Mouse (Mus musculus) lung, postnatal 10 days (tissue): Measurements from ENCODE around the gene Il6st.

ENCODE experiments used
- DNase-seq: peaks from one replicate; pipeline ENCODE4 v3.0.0; 2021

Il6st gene

DNA sequence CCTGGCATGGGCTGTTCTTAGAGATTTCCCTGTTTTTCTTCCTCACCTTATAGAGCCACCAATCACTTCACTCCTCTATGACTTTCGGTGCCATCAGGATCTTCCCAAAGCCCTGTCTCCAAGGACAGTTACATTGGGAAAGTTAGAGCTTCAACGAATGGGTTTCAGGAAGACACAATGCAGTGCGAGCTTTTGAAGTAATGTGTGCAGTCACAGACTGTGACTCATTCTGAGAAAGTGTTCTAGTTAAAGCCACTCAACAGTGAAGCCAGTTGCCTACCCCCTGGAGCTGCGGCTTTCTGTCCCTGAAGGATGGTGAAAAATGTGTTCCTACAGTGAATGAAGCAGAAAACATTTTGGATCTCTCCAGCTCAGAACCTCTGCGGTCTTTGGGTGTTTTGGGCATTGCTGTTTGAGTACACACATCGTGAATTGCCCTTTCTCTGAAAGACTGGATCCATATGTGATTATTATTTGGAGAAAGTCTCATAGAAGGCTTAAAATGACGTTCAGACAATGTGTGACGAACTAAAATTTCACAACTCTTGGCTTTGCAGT is 16.7 kb upstream of the Il6st start:
- DNase-seq: no peak

DNA sequence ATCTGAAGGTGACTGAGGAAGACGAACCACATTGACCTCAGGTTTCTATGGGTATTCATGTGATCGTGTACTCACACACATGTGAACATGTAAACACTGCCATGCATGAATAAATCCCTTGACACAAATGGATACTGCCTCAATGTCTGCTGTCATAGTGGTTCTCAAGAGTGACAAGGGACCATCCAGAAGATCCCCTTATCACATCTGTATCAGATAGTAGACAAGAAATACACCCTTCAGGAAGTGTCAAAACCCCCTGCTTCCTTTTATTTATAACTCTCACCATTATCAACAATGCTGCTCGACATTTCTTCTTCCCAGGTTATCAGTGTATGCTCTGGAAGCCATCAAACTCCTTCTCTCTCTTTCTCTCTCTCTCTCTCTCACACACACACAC is 13.7 kb upstream of the Il6st start:
- no peak for DNase-seq

DNA sequence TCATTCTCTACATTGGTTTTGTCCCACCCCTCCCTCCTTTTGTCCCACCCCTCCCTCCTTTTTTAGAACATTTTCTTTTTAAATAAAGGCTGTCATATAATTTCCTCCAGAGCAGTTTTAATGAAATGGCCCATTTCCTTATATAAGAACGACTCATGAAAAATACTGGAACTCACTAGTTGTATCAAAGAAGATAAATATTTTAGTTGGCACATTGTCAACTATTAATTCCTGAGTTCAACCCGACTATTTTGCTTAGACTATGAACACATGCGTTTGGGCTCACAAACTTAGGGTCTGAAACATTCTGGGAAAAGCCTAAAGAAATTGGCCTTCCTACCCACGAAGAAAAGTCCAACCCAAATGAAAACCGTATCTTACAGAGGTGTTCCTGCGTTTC is 6.5 kb upstream of the Il6st start:
- DNase-seq: no peak

DNA sequence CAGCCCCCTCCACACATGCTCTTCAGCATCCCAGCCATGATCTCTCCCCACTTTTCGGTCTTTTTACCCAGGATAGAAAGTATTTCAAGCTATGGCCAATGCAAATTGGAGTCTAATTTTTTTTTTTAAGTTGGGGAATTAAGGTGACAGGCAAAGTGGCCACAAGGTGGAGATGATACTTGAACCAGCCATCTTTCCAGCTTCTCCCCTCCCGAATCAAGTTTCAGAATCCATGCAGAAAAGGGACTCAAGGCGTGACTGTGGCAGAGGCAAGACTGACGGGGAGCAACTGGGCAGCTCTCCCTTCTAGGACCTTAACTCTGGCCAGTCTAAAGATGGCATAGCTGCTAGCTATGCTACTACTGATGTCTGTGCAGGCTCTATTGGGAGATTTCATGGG is 5.9 kb upstream of the Il6st start:
- no peak for DNase-seq

DNA sequence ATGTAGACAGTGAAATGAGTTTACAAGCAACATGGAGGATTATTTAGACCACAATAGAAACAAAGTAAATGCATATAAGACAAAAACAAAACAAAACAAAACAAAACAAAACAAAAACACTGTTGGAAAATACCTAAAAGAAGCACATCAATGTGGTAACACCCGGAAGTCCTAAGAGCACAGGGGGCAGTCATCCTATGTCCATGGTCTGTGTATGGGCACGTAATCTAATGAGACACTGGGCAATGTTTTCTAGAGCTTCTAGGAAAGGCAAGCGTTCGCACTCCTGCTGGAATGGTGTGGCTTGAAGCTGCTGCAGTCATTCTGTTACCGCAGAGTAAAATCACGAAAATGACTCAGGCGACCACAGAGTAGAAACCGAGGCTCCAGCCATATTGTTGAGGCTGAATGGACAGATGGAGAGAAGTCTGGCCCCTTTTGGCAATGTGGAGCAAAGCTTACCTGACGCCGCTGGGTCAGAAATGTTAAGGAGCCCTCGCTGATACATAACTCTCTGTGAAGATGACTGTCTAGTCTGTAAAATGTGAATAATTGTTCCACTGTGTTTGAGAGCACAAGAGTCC is 5.3 kb upstream of the Il6st start:
- DNase-seq: no peak

DNA sequence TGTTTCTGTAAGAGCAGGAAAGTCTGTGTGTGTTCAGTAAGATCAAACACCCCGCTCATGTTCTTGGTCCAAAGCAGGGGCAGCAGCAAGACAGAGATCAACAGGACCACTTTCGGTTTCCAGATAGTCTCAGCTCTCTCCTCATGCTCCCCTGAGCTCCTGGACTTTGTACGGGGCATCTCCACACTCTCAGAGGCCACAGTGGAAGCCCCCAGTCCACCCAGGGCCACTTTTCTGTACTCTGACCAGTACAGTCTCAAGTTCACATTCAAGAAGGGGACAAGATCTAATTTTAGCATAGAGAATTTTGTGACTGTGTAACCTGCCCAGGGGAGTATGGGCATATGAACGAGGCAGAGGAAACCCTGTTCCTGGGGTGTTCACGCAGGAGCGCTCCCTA is 3.9 kb upstream of the Il6st start:
- DNase-seq: no peak

DNA sequence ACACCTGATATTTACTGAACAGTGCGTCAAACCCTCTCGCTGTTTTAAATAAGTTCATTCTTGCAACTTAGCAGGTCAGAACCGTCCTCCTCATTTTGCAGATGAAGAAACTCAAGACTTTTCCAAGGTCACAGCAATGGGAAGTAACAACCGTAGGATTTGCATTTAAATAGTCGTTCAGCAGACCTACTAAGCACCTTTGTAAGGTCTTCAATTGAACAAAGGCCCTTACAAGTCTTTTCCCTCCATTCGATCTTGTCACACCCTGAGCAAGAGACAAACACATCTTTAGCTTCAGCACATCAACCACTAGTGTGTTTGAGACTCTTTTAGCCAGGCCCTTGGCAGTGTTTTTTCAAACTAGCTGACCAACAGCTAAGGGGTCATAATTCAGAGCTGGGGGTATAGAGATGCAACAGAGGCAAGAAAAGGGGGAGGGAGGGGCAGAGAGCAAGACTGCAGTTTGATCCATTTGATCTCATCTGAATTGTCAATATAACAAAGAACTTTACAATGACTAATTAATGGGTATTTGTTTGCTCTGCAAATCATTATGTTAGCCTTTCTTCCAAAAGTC is 1.4 kb upstream of the Il6st start:
- no peak for DNase-seq

DNA sequence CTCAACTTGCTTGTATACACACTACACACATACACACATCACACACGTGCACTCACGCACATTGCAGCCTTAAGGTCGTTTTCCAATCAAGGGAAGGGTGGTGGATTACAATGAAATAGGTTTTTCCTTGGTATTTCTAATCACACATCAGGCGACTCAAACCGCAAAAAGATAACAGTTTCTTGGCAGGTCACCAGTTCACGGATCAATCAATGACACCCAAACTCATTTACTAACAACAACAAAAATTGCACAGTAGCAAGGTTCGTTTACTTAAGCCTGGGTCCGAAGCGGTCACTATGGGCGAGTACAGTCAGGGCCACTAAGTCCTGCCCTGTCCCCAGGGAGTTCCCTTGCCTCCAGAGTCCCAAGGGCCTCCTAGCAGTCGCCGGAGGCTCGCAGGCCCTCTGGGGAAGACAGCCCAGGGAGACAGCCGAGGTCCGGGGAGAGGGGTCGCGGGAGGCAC is 500 bp upstream of the Il6st start:
- DNase-seq: no peak

DNA sequence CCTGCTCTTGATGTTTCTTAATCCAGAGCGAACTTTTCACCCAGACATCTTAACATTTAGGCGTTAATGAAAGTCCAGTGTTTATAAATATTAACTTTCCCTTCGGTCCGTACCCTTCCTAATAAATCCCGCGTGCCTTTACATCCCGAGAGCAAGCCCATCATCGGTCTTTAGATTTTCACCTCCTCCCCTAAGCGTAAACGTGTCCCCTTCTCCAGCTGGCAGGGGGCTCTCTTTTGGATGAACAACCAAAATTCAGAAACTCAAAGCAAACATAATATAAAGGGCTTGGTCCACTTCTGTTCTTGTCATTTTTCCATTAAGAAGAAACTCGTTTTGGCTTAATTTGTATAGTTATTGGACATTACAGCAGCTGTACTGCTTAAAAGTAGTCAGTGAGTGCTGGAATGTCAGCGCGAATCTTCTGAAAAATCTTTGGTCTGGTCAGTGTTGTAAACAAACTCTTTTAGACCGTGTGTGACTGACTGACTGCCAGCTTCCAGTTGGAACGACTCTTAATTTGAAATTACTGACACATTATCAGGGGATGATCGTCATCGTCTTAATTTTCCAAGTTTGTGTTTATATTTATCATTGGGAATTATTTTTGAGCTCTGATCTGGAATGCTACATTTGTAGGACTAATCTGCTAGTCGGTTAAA is 887 bp downstream of the Il6st start:
- peak; percentile 55 for DNase-seq

DNA sequence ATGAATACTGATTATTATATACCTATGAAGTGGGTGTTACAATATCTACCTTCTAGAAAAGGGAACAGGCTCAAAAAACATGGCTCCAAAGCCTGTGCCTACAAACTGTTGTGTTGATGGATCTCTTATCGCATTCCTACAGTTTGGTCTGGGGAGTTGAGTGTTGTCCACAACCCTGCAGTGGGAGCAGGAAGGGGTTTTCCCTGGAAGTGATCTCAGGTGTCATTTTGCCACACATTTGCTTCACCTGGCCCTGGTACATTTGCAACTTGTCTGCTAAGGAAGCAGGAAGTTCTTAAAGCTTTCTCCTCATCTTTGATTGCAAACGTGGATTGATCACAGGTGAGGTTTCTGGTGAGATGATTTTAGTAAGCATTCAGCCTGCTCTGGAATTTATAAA is 1.7 kb downstream of the Il6st start:
- no peak for DNase-seq

DNA sequence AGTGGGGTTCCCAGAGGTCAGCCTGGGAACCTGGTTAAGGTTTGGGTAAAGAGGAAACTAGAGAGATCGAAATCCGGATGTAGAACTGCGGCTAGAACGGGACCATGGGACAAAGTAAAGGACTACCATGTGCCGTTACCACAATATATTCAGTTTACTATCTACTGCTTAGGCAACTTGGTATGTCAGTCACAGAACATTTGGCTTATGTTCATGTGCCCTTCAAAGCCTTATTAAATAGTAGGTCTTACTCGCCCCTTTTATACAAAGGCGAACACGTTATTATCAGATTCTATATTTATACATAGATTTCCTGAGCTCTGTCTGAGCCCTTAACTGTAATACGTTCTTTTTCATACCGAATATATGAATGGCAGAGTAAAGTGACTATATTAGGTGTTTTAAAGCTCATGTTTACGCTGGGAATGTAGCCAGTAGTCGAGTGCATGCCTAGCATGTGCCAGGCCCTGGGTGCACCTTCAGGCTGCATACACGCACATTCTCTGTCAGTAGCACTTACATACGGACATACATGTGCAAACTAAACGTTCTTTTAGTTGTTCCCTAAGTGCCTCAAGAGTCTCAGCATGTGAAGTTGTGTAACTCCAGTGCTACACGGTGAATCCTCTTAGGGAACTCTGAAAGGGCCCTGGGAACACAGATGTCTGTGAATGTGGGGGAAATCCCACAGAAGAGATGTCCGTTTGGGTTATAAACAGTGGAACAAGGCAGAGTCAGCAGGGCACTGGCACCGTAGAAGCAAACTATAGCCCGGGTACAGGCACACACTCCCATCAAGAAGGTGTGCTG is 2.5 kb downstream of the Il6st start:
- DNase-seq: no peak

DNA sequence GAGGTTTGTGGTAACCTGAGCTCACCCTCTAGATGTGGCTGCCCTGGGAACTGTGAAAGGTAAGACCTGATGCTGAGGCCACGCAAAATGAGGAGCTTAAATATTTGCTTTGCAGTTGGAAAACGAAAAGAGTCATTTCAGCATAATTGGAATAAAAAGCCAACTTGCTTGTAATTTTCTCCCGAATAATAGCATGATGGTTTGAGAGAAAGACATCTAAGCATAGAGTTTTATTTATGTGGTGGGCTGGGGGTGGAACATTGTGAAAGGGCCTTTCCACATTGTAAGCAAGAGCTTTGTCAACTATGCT is 3.0 kb downstream of the Il6st start:
- DNase-seq: no peak

DNA sequence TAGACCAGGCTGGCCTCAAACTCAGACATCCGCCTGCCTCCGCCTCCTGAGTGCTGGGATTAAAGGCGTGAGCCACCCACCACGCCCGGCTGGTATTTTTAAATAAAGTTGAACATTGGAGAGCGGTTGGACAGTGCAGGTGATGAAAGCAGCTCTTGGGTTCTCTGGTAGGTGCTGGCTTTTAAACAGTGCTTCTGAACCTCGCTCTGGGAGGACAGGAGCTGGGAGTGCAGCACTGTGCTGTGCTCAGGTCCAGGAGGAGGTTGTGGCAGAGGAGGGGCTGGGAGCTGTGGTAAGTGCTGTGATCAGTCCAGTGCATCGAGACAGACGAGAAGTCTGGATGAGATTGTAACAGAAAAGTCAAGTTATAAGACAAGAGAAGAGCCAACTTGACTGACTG is 3.5 kb downstream of the Il6st start:
- DNase-seq: no peak

DNA sequence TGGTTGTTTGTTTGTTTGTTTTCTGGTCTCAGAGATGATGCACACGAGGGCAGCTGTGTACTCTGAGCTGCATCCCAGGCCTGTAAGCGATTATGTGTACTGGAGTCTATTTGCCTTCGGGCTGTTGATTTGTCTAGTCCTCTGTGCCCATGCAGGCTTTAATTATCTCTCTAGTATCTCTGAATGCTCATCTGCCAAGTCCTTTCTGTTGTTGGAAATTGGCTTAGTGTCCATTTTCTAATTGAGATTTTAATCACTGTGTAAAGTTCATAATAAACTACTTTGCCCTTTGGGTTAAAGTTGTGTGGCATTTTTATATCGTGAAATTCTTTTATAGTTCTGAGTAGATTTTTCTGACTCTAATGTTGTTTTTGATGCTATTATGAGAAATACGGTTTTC is 5.6 kb downstream of the Il6st start:
- DNase-seq: no peak

DNA sequence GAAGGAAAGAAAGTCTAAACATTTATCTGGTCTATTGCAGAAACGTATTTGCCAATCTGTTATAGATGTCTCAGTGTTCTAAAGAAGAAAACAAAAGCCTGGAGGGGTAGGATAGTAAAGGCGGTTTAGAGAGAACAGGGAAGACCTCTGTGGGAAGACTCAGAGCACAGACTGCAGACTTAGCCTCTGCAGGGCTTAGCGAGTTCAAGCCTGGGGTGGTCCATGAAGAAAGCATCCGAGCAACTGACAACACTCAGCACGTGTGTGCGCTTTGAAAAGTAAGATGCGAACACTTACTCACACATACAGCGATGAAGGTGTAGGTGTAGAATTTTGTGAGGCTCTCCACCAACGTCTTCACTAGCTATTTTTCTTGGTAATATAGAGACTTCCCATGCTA is 7.3 kb downstream of the Il6st start:
- no peak for DNase-seq

DNA sequence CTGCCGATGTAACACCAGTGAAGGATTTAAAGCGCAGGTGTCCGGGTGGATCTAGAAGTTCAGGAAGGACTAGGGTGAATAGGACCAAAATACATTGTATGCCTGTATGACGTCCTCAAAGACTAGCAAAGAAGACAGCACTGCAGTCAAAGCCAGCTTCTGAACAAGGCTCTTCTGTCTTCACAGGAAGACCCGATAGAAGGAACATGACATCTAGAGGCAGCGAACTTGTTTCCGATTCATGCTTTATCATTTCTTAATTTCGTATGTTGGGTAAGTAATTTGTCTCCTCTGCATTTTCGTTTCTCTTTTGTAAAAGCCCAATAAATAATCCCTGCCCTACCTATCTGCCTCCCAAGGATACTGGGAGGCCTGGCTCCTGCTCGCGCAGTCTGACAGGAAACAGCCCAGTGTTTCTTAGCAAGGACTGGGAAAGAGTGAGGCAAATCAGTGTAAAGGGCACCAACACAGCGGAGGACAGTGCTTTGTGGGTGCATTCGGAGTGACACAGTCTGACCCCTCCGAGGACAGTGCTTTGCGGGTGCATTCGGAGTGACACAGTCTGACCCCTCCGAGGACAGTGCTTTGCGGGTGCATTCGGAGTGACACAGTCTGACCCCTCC is 8.6 kb downstream of the Il6st start:
- no peak for DNase-seq

DNA sequence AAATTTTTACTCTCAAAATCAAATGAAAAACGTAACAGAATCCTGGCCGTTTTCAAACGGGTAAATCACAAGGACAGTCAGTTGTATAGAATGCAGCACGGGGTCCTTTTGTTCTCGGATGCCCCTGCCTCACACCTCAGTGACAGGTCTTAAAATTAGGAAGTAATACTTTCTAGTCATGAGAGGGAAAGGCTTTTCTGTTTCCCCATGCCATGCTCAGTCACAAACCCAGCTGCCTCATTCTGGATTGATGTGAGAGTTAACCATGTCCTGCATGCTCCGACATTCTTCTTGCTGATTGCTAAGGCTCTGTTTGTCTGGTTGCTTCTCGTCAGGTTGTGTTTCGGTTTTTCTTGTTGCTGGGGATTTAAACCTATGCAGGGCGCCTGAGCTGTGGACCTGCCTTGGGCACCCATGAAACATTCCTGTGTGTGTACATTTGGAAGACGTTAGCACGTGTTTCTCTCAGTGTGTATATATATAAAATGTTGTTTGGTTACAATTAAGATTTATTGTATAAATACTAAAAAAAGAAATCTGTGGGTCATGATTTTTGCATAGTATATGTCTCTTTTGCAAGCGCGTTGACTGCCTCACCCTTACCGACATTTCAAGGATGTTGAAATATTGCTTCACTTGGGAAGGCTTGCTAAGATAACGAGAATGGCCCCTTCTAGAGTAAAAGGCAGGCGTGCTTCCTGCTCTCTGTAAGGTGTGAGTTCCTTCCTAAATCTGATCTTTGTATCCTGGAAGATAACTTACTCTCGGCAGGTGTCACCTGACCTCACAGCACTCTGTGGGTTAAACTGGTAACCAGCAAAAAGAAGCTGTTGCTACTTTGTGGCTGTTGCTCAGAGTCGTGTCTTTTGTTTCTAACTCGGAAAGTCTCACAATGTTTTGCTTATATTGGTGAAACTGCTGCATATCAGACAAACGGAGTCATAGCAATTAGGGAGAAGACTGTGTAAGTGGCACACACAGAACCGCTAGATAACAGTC is 10.2 kb downstream of the Il6st start:
- DNase-seq: no peak

DNA sequence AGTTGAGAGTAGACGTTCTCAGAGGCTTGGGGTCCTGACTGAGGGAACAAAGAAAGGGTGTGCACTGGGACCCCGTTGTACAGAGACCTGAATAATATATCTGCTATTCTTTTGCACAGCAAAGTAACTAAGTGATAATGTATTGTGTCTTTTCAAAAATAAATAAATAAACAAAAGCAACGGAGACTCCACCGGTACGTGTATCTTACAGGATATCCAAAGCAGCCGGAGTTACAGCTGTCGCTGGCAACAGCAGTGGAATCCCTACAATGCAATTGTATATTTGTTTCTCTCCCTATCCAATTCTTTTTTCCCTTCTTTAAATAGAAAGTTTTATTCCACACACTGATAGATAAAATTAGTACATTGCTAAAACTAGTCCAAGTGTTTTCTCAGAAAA is 15.2 kb downstream of the Il6st start:
- DNase-seq: no peak

DNA sequence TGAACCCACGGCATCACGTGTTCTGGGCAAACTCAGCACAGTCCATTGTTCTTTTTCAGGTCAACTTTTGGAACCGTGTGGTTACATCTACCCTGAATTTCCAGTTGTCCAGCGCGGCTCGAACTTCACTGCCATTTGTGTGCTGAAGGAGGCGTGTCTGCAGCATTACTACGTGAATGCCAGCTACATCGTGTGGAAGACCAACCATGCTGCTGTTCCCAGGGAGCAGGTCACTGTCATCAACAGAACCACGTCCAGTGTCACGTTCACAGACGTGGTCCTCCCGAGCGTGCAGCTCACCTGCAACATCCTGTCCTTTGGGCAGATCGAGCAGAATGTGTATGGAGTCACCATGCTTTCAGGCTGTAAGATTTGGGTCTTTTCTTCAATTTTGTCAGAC is 16.1 kb downstream of the Il6st start:
- no peak for DNase-seq

DNA sequence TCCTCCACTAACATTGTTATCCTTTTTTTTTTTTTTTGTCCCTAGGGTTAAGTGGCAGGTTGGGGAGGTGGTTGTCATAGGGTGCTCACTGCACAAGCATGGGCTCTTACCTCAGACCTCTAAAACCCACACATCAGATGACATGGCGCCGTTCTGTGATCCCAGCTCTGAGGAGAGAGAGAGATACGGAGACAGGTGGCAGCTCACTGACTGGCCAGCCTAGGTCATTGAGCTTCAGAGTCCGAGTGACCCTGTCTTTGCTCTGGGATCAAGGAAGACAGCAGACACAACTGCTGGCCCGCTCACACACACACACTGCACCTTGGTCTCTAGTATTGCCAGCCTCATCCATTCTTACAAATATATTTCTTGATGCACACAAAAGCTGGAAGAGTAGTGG is 18.7 kb downstream of the Il6st start:
- no peak for DNase-seq

DNA sequence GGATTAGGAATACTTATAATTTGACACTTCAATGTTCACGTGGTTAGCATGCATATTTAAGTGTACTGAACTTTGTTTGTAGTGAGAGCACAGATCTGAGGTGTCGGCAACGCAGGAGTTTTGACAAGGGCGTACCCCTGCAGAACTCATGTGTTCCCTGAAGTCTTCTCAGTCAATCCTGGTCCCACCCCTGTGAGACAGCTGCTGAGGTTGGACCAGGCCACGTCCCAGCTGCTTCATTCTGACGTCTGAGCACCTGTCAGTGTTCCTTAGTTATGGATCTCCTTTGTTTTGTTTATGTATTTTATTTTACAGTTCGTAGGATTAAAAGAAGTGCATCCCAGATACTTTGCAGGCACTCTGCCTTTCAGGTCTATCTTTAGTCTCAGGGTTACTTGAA is 19.1 kb downstream of the Il6st start:
- no peak for DNase-seq

DNA sequence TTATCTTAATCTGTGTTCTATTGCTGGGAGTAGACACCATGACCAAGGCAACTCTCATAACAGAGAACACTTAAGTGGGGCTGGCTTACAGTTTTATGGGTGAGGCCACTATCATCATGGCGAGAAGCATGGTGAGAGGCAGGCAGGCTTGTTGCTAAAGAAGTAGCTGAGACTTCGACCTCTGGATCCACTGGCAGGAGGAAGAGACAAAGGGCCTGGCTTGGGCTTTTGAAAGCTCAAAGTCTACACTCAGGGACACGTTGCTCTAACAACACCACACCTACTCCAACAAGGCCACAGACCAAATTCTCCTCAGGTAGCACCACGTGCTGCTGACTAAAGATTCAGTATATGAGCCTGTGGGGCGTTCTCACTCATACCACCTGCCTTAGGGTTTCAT is 22.4 kb downstream of the Il6st start:
- DNase-seq: no peak
